Mouse (Mus musculus) brain, embryonic 14.5 days (tissue): Measurements from ENCODE around the gene Rfc5.

Experiments
- CTCF ChIP-seq: fragments of 200-500 bp; IDR thresholded peaks from 2 replicates; pipeline ENCODE4 v1.5.1; 2012; ENCODE audit warnings: inconsistent platforms, mild to moderate bottlenecking, moderate library complexity, borderline replicate concordance; ENCODE audit not compliant: insufficient read depth, insufficient read length; ENCODE audit errors: extremely low read depth
- POLR2A ChIP-seq: fragments of 200-500 bp; IDR thresholded peaks from 2 replicates; pipeline ENCODE4 v1.6.1; 2012; ENCODE audit warnings: mild to moderate bottlenecking, inconsistent platforms, borderline replicate concordance; ENCODE audit not compliant: poor library complexity, insufficient read depth, insufficient read length, severe bottlenecking; ENCODE audit errors: extremely low read depth

- TF ChIP-seq CTCF = no peak
- no peak for TF ChIP-seq POLR2A
Observed at GRCm38 (mm10) chr5:117381785-117382184, 7.1 kb downstream of the Rfc5 start.
